Mouse (Mus musculus): ENCODE results near the gene Nudt17. TPM values are rescaled to one million over a fixed set of nuclear protein-coding genes. Genes with fewer than 3 reads are reported as not detected.

The Nudt17 gene
- polyA plus RNA-seq, 1 experiment from 2014 or later, result 12.0 TPM

DNA sequence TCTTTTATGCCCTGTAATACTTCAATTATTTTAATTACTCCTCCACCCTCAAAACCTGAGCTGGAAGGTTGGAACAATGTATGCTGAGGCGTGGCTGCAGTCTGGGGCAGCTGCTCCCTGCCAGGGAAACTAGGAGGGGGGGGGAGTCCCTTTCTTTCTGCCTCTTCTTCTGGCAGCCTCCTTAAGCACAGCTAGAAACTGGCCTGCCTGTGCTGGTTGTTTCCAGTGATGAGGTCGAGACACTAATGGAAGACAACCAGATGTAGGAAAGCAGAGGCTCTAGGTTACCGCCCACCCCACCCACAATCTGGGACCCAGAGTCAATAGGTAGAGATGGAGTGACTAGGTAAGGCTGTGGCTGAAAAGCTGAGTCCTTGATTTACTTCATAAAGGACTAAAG, 32.7 kb downstream of the Nudt17 start:
- ATAC-seq (replicated peaks; ENCODE audit: insufficient number of reproducible peaks, low FRiP score, low TSS enrichment, low read depth) (no peak), DNase-seq (ENCODE audit: low spot score) (no peak)
- H3K4me3 ChIP-seq (ENCODE audit: low read depth, low read length), result no peak overlapping the region
- H3K4me1 ChIP-seq (ENCODE audit: control insufficient read depth, insufficient read depth, low read length), result no peaks in the 10 kb centered on the region
- no peaks in the 10 kb centered on the region for H3K9me3 ChIP-seq (replicated peaks; ENCODE audit: control insufficient read depth, low read length)
- H3K27me3 ChIP-seq (ENCODE audit: control insufficient read depth, insufficient read depth, low read length), result no peaks in the 10 kb centered on the region; the same call in 1 of the 2 replicates
- no peaks in the 10 kb centered on the region for H3K36me3 ChIP-seq (replicated peaks; ENCODE audit: control insufficient read depth, insufficient read depth, low read depth, low read length)
- 40% methylated on average over 3 of the region's 3 CpGs for WGBS
- no peak overlapping the region for H3K27ac ChIP-seq (replicated peaks; ENCODE audit: low read depth, low read length)
- H3K9ac ChIP-seq (replicated peaks; ENCODE audit: low read length), result no peak overlapping the region
- H3K4me2 ChIP-seq (ENCODE audit: low read depth, low read length), result no peak overlapping the region

DNA sequence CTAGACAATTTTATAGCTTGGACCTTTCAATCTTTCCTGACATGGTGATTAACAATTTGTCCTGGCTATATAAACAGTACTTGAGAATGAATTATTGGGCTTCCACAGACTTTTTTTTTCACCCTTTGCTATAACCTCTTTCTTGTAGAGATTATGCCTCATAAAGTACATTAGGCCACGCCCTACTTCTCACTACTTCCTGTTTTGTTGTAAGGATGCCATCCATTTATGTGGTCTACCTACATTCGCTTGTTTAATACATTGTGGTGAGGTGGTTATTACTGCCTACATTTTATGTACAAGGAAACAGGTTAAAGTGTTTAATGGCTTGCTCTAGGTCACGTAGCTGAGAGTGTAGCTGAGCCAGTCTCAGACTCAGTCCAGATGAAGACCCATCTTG, 33.2 kb downstream of the Nudt17 start:
- no peak overlapping the region for H3K9ac ChIP-seq (replicated peaks; ENCODE audit: low read length)
- 88% methylated on average over 3 of the region's 3 CpGs for WGBS
- no peaks in the 10 kb centered on the region for H3K36me3 ChIP-seq (replicated peaks; ENCODE audit: control insufficient read depth, insufficient read depth, low read depth, low read length)
- H3K4me1 ChIP-seq (ENCODE audit: control insufficient read depth, insufficient read depth, low read length), result no peaks in the 10 kb centered on the region
- DNase-seq (ENCODE audit: low spot score) (no peak), ATAC-seq (replicated peaks; ENCODE audit: insufficient number of reproducible peaks, low FRiP score, low TSS enrichment, low read depth) (no peak)
- H3K27me3 ChIP-seq (ENCODE audit: control insufficient read depth, insufficient read depth, low read length), result no peaks in the 10 kb centered on the region; the same call in 1 of the 2 replicates
- no peak overlapping the region for H3K27ac ChIP-seq (replicated peaks; ENCODE audit: low read depth, low read length)
- no peaks in the 10 kb centered on the region for H3K9me3 ChIP-seq (replicated peaks; ENCODE audit: control insufficient read depth, low read length)
- no peak overlapping the region for H3K4me2 ChIP-seq (ENCODE audit: low read depth, low read length)
- no peak overlapping the region for H3K4me3 ChIP-seq (ENCODE audit: low read depth, low read length)

GRCm38 (mm10) chr3:96674442-96674841, 33.9 kb downstream of the Nudt17 start:
- Histone ChIP-seq H3K36me3 (replicated peaks; ENCODE audit: control insufficient read depth, insufficient read depth, low read depth, low read length) (no peaks in the 10 kb centered on the region), H3K4me3 (ENCODE audit: low read depth, low read length) (no peak overlapping the region), H3K4me1 (ENCODE audit: control insufficient read depth, insufficient read depth, low read length) (no peaks in the 10 kb centered on the region), H3K4me2 (ENCODE audit: low read depth, low read length) (no peak overlapping the region), H3K27me3 (ENCODE audit: control insufficient read depth, insufficient read depth, low read length) (no peaks in the 10 kb centered on the region), H3K27ac (replicated peaks; ENCODE audit: low read depth, low read length) (peak overlapping the region; percentile 38; the same call in 1 of the 2 replicates), H3K9me3 (replicated peaks; ENCODE audit: control insufficient read depth, low read length) (no peaks in the 10 kb centered on the region), H3K9ac (replicated peaks; ENCODE audit: low read length) (no peak overlapping the region)
- DNase-seq (ENCODE audit: low spot score) (peak; percentile 58), ATAC-seq (replicated peaks; ENCODE audit: insufficient number of reproducible peaks, low FRiP score, low TSS enrichment, low read depth) (no peak)
- 23% methylated on average over 8 of the region's 8 CpGs for WGBS

- Histone ChIP-seq H3K27me3 (ENCODE audit: control insufficient read depth, insufficient read depth, low read length) (no peaks in the 10 kb centered on the region), H3K36me3 (replicated peaks; ENCODE audit: control insufficient read depth, insufficient read depth, low read depth, low read length) (no peaks in the 10 kb centered on the region), H3K9me3 (replicated peaks; ENCODE audit: control insufficient read depth, low read length) (no peaks in the 10 kb centered on the region), H3K9ac (replicated peaks; ENCODE audit: low read length) (no peak overlapping the region), H3K27ac (replicated peaks; ENCODE audit: low read depth, low read length) (no peak overlapping the region), H3K4me1 (ENCODE audit: control insufficient read depth, insufficient read depth, low read length) (no peaks in the 10 kb centered on the region), H3K4me2 (ENCODE audit: low read depth, low read length) (no peak overlapping the region), H3K4me3 (ENCODE audit: low read depth, low read length) (no peak overlapping the region)
- no peak for ATAC-seq (replicated peaks; ENCODE audit: insufficient number of reproducible peaks, low FRiP score, low TSS enrichment, low read depth)
- 63% methylated on average over 4 of the region's 4 CpGs for WGBS
- DNase-seq (ENCODE audit: low spot score), result no peak
Measured at GRCm38 (mm10) chr3:96673514-96673913, 34.8 kb downstream of the Nudt17 start.

DNA sequence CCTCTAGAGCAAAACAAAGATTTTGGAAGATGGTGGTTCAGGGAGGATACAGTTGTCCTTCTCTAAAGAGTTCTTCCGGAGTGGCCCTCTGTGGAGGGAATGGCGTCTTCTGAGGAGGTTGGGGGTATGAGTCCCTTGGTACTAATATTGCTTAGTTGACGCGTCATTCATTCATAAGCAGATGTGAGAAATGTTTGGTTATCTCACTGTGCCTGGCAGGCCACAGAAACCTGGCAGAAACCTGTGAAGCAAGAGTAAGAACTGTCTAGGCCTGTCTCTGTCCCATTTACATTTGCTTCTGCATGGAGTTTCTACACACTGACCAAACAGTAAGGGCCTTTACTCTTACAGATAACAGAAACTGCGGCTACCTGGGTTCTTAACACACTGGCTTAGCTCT, 36.8 kb downstream of the Nudt17 start:
- no peak overlapping the region for H3K4me2 ChIP-seq (ENCODE audit: low read depth, low read length)
- DNase-seq (ENCODE audit: low spot score), result no peak
- no peaks in the 10 kb centered on the region for H3K27me3 ChIP-seq (ENCODE audit: control insufficient read depth, insufficient read depth, low read length)
- no peak overlapping the region for H3K4me3 ChIP-seq (ENCODE audit: low read depth, low read length)
- no peak overlapping the region for H3K27ac ChIP-seq (replicated peaks; ENCODE audit: low read depth, low read length)
- no peak for ATAC-seq (replicated peaks; ENCODE audit: insufficient number of reproducible peaks, low FRiP score, low TSS enrichment, low read depth)
- H3K9me3 ChIP-seq (replicated peaks; ENCODE audit: control insufficient read depth, low read length), result no peaks in the 10 kb centered on the region
- H3K9ac ChIP-seq (replicated peaks; ENCODE audit: low read length), result no peak overlapping the region
- H3K36me3 ChIP-seq (replicated peaks; ENCODE audit: control insufficient read depth, insufficient read depth, low read depth, low read length), result no peaks in the 10 kb centered on the region
- 93% methylated on average over 5 of the region's 5 CpGs for WGBS
- no peaks in the 10 kb centered on the region for H3K4me1 ChIP-seq (ENCODE audit: control insufficient read depth, insufficient read depth, low read length)

DNA sequence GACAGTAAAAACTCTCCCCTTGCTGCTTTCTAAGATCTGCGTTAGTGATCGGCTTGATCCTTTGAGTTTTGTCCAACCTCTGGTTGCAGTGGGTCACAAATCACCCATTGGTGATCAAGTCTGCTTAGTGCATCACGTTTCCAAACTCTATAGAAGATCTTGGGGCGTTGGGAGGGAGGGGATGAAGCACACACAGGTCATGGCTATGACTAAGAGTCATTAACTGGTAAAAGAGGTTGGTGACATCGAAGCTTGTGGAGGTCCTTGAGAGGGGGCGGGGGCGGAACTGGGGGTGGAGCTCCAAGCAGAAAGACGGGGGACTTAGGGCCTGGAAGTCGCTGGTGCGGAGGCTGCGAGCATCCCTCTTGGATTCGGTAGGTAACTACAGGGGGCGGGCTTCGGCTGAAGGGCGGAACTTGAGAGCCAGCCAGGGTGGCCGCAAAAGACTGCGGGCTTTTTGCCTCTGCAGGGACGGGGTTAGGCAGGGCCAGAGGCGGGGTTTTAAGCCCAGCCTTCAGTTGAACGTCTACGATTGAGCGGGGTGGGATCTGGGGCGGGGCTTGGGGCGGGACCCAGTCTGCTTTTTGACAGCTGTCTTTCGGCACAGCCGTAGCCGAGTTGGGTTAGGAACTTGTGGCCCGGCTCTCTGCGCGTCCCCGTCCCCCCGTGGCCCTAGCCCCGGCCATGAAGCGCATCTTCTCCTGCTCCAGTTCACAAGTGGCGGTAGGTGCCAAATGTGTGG, 38.5 kb downstream of the Nudt17 start, which contains the start of gene Ankrd35:
Gene Ankrd35 (plus strand): TSS at position 405 of the 742 bp plus-strand sequence.
- 4% methylated on average over 35 of the region's 35 CpGs for WGBS
- Histone ChIP-seq H3K27me3 (ENCODE audit: control insufficient read depth, insufficient read depth, low read length) (no peaks in the 10 kb centered on the region), H3K9ac (replicated peaks; ENCODE audit: low read length) (peak within 1 kb of the TSS; percentile 30), H3K4me1 (ENCODE audit: control insufficient read depth, insufficient read depth, low read length) (no peaks in the 10 kb centered on the region), H3K36me3 (replicated peaks; ENCODE audit: control insufficient read depth, insufficient read depth, low read depth, low read length) (no peaks in the 10 kb centered on the region), H3K9me3 (replicated peaks; ENCODE audit: control insufficient read depth, low read length) (no peaks in the 10 kb centered on the region), H3K4me2 (ENCODE audit: low read depth, low read length) (peak within 1 kb of the TSS; percentile 72), H3K27ac (replicated peaks; ENCODE audit: low read depth, low read length) (no peak within 1 kb of the TSS), H3K4me3 (ENCODE audit: low read depth, low read length) (peak within 1 kb of the TSS; percentile 29)
- DNase-seq (ENCODE audit: low spot score) (peak; percentile 92), ATAC-seq (replicated peaks; ENCODE audit: insufficient number of reproducible peaks, low FRiP score, low TSS enrichment, low read depth) (peak; percentile 93)

GRCm38 (mm10) chr3:96668424-96669067, 39.8 kb downstream of the Nudt17 start:
- H3K9me3 ChIP-seq (replicated peaks; ENCODE audit: control insufficient read depth, low read length), result no peaks in the 10 kb centered on the region
- H3K27ac ChIP-seq (replicated peaks; ENCODE audit: low read depth, low read length), result no peak overlapping the region
- H3K4me1 ChIP-seq (ENCODE audit: control insufficient read depth, insufficient read depth, low read length), result no peaks in the 10 kb centered on the region
- no peak overlapping the region for H3K4me3 ChIP-seq (ENCODE audit: low read depth, low read length)
- no peaks in the 10 kb centered on the region for H3K36me3 ChIP-seq (replicated peaks; ENCODE audit: control insufficient read depth, insufficient read depth, low read depth, low read length)
- no peak overlapping the region for H3K9ac ChIP-seq (replicated peaks; ENCODE audit: low read length)
- WGBS, result 90% methylated on average over 5 of the region's 5 CpGs
- DNase-seq (ENCODE audit: low spot score) (no peak), ATAC-seq (replicated peaks; ENCODE audit: insufficient number of reproducible peaks, low FRiP score, low TSS enrichment, low read depth) (no peak)
- no peaks in the 10 kb centered on the region for H3K27me3 ChIP-seq (ENCODE audit: control insufficient read depth, insufficient read depth, low read length)
- no peak overlapping the region for H3K4me2 ChIP-seq (ENCODE audit: low read depth, low read length)

GRCm38 (mm10) chr3:96667316-96667715, 41.0 kb downstream of the Nudt17 start:
- Histone ChIP-seq H3K27me3 (ENCODE audit: control insufficient read depth, insufficient read depth, low read length) (no peaks in the 10 kb centered on the region), H3K9ac (replicated peaks; ENCODE audit: low read length) (no peak overlapping the region), H3K36me3 (replicated peaks; ENCODE audit: control insufficient read depth, insufficient read depth, low read depth, low read length) (no peaks in the 10 kb centered on the region), H3K4me3 (ENCODE audit: low read depth, low read length) (no peak overlapping the region), H3K27ac (replicated peaks; ENCODE audit: low read depth, low read length) (no peak overlapping the region), H3K4me1 (ENCODE audit: control insufficient read depth, insufficient read depth, low read length) (no peaks in the 10 kb centered on the region), H3K4me2 (ENCODE audit: low read depth, low read length) (no peak overlapping the region), H3K9me3 (replicated peaks; ENCODE audit: control insufficient read depth, low read length) (no peaks in the 10 kb centered on the region)
- 52% methylated on average over 1 of the region's 1 CpGs for WGBS
- ATAC-seq (replicated peaks; ENCODE audit: insufficient number of reproducible peaks, low FRiP score, low TSS enrichment, low read depth), result no peak
- no peak for DNase-seq (ENCODE audit: low spot score)

Measured in embryonic facial prominence, embryonic 11.5 days (tissue).